Mouse (Mus musculus) lung, postnatal 4 days (tissue): ENCODE measurements at regions not wholly inside any gene's neighbourhood (a gene's known extent, or its start where the extent isn't known, plus 50 kb on each side); places are given as distances from the start of the nearest gene placed in this dataset.

ENCODE experiments used
- DNase-seq, 2 experiments: peaks; one replicate each; pipeline ENCODE4 v3.0.0; 2021

- no peak for DNase-seq
Observed at GRCm38 (mm10) chr8:103270815-103271553, 485.5 kb upstream of the Cdh11 start.

DNA sequence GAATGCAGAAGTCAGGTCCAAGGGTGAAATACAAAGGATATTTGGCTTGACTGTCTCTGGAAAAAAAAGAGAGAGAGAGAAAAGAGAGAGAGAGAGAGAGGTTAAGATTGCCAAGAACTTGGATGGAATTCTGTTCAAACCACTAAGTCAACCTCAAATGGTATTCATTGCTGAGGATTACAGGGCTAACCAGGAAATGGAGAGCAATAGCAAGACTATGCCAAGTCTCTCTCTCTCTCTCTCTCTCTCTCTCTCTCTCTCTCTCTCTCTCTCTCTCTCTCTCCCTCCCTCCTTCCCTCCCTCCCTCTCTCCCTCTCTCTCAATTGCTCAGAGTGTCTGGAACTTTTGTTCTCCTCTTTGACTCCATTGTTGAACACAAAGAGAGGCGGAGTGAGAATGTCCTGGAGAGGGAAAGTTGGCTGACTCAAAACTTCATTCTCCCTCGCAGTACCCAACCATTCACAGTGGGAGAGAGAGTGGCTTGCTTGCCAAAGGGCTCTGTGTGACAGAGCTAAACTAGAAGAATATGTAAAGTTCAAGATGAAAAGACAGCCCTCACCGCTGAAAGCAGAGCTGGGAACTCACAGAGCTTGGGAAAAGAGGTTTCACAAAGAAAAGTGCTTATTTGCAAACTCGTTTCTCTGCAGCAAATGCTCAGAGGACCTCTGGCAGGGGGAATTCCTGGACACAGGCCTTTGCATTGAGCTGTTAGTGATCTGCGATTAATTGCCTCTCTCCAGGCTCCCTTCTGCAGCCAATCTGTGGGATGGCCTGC, 487.1 kb upstream of the Cdh11 start:
- DNase-seq: peak; percentile 7 to 31

- no peak for DNase-seq
Observed at GRCm38 (mm10) chr8:103273476-103273875, 488.0 kb upstream of the Cdh11 start.

DNA sequence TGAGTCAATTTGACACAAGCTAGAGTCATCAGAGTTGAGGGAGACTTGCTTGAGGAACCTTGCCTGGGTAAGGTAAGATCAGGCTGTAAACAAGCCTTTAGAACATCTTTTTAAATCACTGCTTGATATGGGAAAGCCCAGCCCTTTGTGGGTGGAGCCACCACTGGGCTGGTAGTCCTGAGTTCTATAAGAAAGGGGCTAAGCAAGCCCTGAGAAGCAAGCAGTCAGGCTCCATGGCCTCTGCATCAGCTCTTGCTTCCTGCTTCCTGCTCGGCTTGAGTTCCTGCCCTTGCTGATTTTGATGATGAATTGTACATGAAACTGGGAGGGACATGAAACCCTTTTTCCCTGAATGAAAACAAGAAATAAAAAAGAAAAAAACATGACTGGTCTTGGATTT, 496.4 kb upstream of the Cdh11 start:
- no peak for DNase-seq

GRCm38 (mm10) chr8:103288561-103288974, 503.1 kb upstream of the Cdh11 start:
- DNase-seq: no peak

DNA sequence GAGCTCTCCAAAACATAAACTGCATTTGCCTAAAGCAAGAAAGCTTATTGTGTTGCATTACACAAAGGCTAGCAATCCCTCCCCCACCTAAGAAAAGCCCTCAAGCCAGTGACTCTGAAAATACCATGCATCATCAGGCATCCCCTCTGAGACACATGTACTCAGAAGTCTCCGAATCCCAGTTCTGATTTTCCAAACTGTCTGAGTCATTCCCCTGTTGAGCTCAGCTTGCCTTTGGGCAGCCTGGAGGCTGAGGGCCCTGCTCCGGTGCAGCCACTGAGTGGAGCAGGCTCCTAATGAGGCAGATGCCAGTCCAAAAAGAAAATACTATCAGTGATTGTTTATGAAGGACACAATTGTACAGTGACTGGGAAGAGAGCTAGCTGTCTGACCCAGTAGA, 507.5 kb upstream of the Cdh11 start:
- no peak for DNase-seq

DNA sequence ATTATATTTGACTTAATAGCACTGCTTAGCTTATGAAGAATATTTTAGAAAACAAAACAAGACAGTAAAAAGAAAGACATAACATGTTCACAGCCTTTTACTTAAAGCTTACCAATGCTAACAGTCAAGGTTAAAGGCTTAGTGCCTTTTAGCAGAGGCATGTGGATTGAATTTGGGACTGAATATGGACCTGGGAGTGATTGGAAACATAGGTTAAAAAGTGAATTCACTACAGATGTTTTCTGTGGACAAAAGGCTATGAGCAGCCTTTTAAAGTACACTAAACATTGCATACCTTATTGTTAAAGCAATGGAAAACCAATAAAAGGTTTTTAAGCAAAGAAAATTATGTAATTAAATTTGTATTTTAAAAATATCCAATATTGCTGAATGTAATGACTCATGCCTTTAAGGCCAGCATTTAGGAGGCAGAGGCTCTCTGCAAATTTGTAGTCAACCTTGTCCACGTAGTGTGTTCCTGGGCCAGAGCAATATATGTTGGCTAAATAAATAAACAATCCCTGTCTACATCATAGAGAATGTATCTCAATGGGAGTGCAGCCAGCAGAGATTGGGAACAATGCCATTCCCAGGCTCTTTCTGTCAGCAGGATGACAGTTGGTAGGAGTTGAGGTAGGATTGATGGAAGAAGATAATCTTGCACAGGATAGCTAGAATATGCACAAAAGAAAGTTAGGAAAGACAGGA, 521.2 kb upstream of the Cdh11 start:
- DNase-seq: no peak

GRCm38 (mm10) chr8:103313576-103313975, 528.1 kb upstream of the Cdh11 start:
- no peak for DNase-seq

GRCm38 (mm10) chr8:103314279-103315022, 529.0 kb upstream of the Cdh11 start:
- DNase-seq: peak in 1 of 2 experiments; percentile 24

DNA sequence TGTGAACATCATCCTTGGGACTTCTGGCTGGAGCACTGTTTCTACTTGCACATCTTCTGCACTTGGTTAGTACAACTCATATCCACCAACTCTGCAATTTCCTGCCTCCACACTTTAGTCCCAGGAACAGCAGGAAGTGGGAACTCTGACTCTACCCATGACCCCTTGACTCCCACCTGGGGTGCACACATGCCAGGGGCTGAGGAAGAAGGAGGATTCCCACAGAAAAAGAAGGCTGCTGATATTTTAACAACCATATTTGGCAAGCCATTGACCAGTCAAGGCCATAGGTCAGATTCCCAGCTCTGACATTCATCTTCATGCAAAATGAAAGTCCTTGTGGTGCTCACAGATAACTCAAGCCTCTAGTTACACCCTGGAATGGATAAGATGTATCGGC, 530.3 kb upstream of the Cdh11 start:
- DNase-seq: no peak

GRCm38 (mm10) chr8:103316691-103317091, 531.2 kb upstream of the Cdh11 start:
- DNase-seq: peak; percentile 18 to 62

- DNase-seq: no peak
Observed at GRCm38 (mm10) chr8:103317149-103317725, 531.8 kb upstream of the Cdh11 start.

DNA sequence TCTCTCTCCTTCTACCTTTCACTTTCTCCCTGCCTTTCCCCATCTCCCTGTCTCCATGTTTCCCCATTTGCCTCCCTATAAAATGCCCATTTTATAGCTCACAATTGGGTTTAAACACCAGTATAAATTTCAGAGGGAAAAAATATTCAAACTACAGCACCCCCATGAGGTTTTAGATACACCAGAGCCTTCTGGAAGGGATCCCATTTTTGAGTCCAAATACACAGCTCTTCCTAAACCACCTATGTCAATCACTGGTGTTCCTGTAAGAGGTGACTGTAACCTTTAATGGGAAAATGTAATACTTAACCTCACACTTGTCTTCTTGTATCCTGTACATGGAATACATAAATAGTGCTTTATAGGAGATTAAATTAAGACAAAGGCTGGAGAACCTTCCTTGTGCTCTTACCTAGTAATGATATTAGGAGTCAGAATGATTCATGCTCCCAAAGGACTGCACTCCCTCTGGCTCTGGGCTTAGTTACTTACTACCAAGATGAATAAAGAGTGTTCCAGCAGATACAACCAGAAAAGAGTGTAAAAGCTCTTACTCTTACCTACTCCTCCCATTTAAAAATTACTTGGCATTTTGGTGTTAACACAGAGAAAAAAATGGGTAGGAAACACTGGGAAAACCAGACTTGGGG, 538.7 kb upstream of the Cdh11 start:
- DNase-seq: no peak

DNA sequence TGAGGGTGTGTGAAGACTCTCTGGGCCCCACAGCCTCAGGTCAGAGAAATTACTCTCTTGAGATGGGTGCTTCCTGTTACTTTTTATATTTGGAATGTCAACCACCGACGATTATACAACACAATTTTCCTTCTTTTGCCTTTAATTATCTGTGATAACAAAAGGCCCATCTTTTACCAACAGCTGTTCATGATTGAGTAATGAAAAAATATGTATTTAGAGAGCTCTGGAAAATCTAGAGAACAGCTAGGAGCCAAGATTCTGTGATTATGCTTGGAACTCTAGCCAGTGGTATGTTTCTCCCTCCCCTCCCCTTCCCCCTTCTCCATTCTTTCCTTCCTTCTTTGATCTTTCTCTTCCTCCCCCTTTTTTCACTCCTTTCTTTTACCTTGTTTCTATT, 546.0 kb upstream of the Cdh11 start:
- peak in 1 of 2 experiments; percentile 40 for DNase-seq

DNA sequence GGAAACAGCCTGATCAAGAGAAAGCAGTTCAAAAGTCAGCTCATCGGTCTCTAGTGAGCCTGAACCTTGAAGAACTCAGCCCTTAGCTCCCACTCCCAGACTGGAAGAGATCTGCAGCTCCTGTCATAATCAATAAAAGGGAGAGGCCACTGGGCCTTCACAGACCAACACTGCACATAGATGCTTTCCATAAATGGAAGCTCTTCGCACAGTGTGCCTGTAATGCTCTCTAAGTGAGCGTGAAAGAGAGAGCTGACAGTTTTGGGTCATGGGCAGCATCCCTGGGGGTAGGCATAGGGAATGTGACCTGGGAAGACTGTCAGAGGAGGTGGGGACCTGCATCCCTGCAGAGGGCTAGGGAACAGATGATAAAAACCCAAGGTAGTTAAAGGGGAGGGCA, 551.9 kb upstream of the Cdh11 start:
- DNase-seq: no peak

GRCm38 (mm10) chr8:103339042-103339441, 553.6 kb upstream of the Cdh11 start:
- no peak for DNase-seq

DNA sequence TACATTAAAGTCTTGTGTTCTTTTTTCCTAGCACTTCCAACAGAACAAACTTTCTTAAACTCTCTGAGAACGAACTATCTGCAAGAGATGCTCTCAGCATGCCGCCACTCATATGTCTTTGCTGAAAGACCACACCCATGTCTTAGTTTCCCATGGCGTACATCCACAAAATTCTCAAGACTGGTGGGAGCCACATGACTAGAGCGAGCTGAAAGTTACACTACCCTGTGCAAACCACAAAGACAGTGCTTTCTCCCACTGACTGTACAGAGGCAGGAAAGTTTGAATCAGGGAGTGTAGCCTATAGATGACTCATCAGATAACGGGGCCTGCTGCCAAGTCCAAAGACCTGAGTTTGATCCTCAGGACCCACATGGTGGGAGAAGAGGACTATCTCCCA, 554.5 kb upstream of the Cdh11 start:
- no peak for DNase-seq

- no peak for DNase-seq
Observed at GRCm38 (mm10) chr8:103343891-103344290, 558.4 kb upstream of the Cdh11 start.

DNA sequence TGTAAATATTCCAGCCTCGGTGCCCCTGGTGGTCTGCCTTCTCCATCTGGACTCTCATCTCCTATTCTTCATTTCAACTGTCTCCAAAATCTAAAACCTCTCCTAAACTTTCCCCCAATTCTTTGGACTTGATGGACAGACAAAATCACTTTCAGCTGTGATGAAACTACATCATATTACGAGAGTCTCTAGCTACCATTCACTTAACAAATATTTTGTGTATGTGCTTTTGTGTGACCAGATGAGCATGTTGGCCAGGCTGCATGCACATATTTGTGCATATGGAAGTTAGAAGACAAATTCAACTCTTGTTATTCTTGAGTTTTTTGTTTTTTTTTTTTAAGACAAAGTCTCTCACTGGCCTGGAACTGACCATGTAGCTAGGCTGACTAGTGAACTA, 559.4 kb upstream of the Cdh11 start:
- no peak for DNase-seq

GRCm38 (mm10) chr8:103347158-103347871, 561.9 kb upstream of the Cdh11 start:
- DNase-seq: no peak

DNA sequence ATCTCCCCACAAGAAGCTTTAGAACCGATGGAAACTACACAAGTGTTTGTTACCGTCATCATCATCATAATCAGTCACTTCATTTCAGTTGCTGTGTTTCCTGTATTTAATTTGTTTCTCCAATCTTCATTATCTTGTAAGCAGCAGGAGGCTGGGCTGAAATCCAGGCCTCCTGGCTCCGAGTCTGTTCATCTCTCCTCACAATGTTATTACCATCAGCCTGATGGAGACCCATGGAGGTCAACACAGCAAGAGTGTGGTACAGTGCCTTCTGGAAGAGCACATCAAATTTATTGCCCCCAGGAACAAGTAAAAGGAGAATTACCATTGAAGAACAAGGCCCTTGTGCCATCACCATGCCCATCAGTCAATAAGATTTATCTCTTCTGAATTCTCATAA, 576.3 kb upstream of the Cdh11 start:
- peak; percentile 12 to 71 for DNase-seq
